Mouse (Mus musculus): ENCODE measurements at regions not wholly inside any gene's neighbourhood (a gene's known extent, or its start where the extent isn't known, plus 50 kb on each side); places are given as distances from the start of the nearest gene placed in this dataset.

DNA sequence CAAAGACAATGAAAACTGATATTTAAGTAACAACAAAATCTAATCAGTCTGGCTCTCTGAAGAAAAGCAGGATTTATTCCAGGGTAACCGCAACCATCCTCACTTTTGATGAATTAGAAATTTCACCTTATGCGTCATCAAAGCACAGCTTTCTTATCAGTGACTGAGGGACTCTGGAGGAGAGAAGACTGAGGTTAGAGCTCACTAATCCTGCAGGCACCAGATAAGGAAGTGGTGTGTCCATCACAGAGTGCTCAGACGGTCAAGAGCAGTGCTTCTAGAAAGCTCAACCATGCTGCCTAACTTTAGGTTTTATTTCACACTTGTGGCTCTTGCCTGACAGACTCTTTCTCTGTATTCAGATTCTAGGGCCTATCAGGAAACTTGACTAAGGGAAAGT is 1021.2 kb upstream of the Adgrl4 start:
- no peak for DNase-seq (ENCODE audit: low spot score)

- no peak for DNase-seq (ENCODE audit: low spot score)
These were observed 1009.7 kb upstream of the Adgrl4 start for GRCm38 (mm10) chr3:150427965-150428364.

GRCm38 (mm10) chr3:150431291-150431690 is 1006.4 kb upstream of the Adgrl4 start:
- DNase-seq (ENCODE audit: low spot score), result no peak

DNA sequence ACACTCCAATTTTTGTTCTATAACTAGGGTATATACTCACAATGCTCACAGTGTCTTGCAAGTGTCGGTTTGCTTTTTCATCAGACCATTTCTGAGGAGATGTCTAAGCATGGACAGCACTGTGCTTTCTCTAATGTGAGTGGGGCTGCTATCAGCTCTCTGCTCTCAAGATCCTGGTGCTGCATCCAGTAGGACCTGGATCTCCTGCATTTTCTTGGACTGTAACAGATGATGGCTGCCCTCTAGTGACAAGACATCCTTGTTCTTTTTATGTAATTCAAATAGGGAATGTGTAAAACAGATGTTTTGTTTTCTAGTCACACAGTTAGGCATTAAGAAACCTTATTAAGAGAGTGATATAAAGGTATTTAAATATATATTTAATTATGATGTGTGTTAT is 1002.5 kb upstream of the Adgrl4 start:
- no peak for DNase-seq (ENCODE audit: low spot score)

DNA sequence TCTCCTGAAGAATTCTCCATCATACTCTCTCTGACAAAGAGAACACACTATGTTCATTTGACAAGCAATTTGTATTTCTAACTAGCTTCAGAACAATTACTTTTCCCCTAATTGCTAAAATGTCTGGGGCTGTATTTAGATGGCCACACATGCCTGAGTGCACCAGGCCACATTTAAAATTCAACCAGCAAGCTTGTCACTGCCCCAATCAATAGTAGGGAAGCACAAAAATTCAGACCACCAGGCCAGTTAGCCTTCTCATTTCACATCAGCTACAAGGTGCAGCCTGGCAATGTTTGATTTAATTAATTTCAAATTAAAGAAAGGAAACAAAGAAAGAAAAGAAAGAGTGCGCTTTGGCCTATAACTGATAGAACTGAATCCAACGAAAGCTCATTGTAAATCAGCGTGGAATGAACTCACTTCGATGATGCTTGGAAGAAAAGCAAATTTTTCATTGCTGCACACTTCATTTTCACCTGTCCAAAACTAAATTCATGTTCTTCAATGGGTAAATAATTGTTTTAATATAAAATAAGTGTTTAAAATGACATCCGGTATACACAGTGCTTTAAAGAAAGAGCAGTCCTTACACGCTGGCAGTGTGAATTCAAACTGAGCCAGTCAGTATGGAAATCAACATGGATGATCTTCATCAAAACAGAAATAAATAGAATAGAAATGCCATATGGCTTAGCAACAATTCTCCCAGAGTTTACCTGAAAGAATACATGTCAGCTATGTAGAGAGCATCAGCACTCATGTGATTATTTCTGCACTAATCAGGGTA is 1001.7 kb upstream of the Adgrl4 start:
- no peak for DNase-seq (ENCODE audit: low spot score)

Data from c-Kit-positive CD71-positive TER-119-positive erythroid progenitor cells, embryonic 14.5 days (primary cell).